Mouse (Mus musculus): Measurements from ENCODE around the gene Ddi2. TPM values are rescaled to one million over a fixed set of nuclear protein-coding genes. Genes with fewer than 3 reads are reported as not detected.

The Ddi2 gene
- polyA plus RNA-seq, 1 experiment from 2014 or later = 21.5 TPM

GRCm38 (mm10) chr4:141713598-141714142 lies 9.5 kb downstream of the Ddi2 start:
- Histone ChIP-seq H3K4me1 (peaks cover 20% of the 10 kb centered on the region), H3K4me3 (no peak overlapping the region), H3K27me3 (ENCODE audit: insufficient read depth, poor library complexity, severe bottlenecking) (no peaks in the 10 kb centered on the region), H3K9me3 (no peaks in the 10 kb centered on the region), H3K36me3 (peaks cover 62% of the 10 kb centered on the region), H3K27ac (no peak overlapping the region)
- DNase-seq (ENCODE audit: low spot score) = no peak
- 82% methylated on average over 5 of the region's 5 CpGs for WGBS

DNA sequence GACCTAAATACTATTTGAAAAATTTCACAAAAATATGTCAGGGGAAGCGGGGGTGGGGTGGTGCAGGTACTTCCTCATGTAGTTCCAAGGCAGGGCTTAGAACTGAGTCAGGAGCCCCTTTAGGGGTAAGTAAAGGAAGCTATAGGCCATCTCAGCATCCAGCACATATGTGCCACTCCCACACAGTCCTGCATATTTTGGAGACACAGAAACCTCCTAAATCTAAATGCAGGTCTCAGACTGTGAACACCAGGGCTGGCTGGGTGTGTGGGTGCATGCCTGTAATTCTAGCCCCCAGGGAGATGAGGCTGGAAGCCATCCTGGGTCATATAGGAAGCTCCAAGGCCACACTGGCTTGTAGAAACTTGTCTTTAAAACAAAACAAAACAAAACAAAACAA lies 12.0 kb downstream of the Ddi2 start:
- DNase-seq (ENCODE audit: low spot score) = no peak
- Histone ChIP-seq H3K27ac (no peak overlapping the region), H3K36me3 (peaks cover 80% of the 10 kb centered on the region), H3K4me3 (no peak overlapping the region), H3K4me1 (peaks cover 17% of the 10 kb centered on the region), H3K27me3 (ENCODE audit: insufficient read depth, poor library complexity, severe bottlenecking) (no peaks in the 10 kb centered on the region), H3K9me3 (no peaks in the 10 kb centered on the region)
- 87% methylated on average over 1 of the region's 1 CpGs for WGBS

GRCm38 (mm10) chr4:141708971-141709370 lies 14.2 kb downstream of the Ddi2 start:
- no peak for DNase-seq (ENCODE audit: low spot score)
- H3K4me3 ChIP-seq = no peak overlapping the region
- H3K27ac ChIP-seq = no peak overlapping the region
- H3K36me3 ChIP-seq = peaks cover 99% of the 10 kb centered on the region
- no peaks in the 10 kb centered on the region for H3K4me1 ChIP-seq
- no peaks in the 10 kb centered on the region for H3K27me3 ChIP-seq (ENCODE audit: insufficient read depth, poor library complexity, severe bottlenecking)
- H3K9me3 ChIP-seq = no peaks in the 10 kb centered on the region
- 97% methylated on average over 2 of the region's 2 CpGs for WGBS

DNA sequence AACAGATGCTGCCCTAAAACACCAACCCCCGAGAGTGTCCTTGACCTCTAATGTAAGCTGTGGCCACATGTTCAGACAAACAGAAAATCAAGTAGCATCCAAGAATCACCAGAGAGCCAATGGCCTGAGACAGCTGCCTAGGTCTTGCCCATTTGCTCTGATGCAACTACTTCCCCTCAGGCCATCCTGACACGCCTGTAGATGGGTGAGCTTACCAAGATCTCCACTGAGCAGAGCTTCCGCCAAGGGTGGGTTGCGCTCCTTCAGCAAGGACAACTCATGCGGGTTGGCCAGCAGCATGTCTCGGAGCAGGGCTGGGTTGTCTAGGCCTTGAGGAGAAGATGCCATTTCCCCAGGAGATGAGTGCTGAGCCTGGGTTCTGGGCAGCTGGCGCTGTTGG lies 15.2 kb downstream of the Ddi2 start:
- H3K36me3 ChIP-seq = peaks cover 99% of the 10 kb centered on the region

GRCm38 (mm10) chr4:141705331-141705730 lies 17.9 kb downstream of the Ddi2 start:
- no peaks in the 10 kb centered on the region for H3K4me1 ChIP-seq
- peaks cover 99% of the 10 kb centered on the region for H3K36me3 ChIP-seq
- H3K9me3 ChIP-seq = no peaks in the 10 kb centered on the region
- 87% methylated on average over 4 of the region's 4 CpGs for WGBS
- no peak overlapping the region for H3K27ac ChIP-seq
- no peaks in the 10 kb centered on the region for H3K27me3 ChIP-seq (ENCODE audit: insufficient read depth, poor library complexity, severe bottlenecking)
- no peak for DNase-seq (ENCODE audit: low spot score)
- no peak overlapping the region for H3K4me3 ChIP-seq

More for the DNA sequence above, 15.2 kb downstream of the Ddi2 start:
- no peaks in the 10 kb centered on the region for H3K27me3 ChIP-seq (ENCODE audit: insufficient read depth, poor library complexity, severe bottlenecking)
- 89% methylated on average over 7 of the region's 7 CpGs for WGBS
- no peak for DNase-seq (ENCODE audit: low spot score)
- no peaks in the 10 kb centered on the region for H3K4me1 ChIP-seq
- H3K27ac ChIP-seq = no peak overlapping the region
- no peaks in the 10 kb centered on the region for H3K9me3 ChIP-seq
- no peak overlapping the region for H3K4me3 ChIP-seq

DNA sequence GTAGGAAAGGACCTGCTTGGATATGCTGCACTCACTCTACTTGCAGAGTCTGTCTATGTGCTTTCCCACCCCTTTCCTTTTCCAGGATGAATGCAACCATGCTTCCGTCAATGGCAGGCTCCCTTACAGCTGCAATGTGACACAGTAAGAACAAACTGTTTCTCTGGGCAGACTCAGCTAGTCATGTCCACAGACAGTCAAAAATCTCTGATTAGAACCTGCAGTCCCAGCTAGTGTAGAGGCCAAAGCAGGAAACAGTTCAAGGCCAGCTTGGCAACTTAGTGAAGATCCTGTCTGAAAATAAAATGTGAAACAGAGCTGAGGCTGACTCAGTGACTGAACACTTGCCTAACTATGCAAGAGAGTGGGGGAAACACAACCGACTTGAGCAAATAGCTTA lies 18.6 kb downstream of the Ddi2 start:
- WGBS = 94% methylated on average over 2 of the region's 2 CpGs
- DNase-seq (ENCODE audit: low spot score) = no peak
- H3K27me3 ChIP-seq (ENCODE audit: insufficient read depth, poor library complexity, severe bottlenecking) = no peaks in the 10 kb centered on the region
- no peaks in the 10 kb centered on the region for H3K9me3 ChIP-seq
- H3K4me1 ChIP-seq = no peaks in the 10 kb centered on the region
- peaks cover 100% of the 10 kb centered on the region for H3K36me3 ChIP-seq
- H3K4me3 ChIP-seq = no peak overlapping the region
- H3K27ac ChIP-seq = no peak overlapping the region

DNA sequence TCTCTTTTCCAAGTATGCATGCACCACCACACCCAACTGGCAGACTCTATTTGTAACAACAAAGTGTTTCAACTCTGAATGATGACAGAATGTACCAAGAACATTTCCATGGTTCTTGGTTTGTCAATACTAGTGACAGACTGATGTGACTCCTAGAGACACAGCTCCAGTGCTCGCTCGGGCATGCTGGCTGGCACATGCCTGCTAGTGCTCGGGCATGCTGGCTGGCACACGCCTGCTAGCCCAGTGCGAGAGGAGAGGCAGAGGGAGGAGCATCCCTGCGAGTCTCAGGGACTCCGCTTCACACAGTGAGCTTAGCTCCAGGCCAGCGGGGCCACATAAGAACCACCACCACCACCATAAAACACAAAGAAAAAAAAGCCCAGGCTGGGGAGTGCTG lies 28.5 kb downstream of the Ddi2 start:
- Histone ChIP-seq H3K27ac (no peak overlapping the region), H3K4me3 (no peak overlapping the region), H3K4me1 (0 out of 2 replicates have a peak, but pooled peaks cover 4% of the 10 kb centered on the region), H3K27me3 (ENCODE audit: insufficient read depth, poor library complexity, severe bottlenecking) (no peaks in the 10 kb centered on the region), H3K36me3 (peaks cover 93% of the 10 kb centered on the region), H3K9me3 (no peaks in the 10 kb centered on the region)
- 88% methylated on average over 8 of the region's 8 CpGs for WGBS
- DNase-seq (ENCODE audit: low spot score) = no peak

- no peaks in the 10 kb centered on the region for H3K27me3 ChIP-seq (ENCODE audit: insufficient read depth, poor library complexity, severe bottlenecking)
- H3K4me3 ChIP-seq = no peak overlapping the region
- no peak for DNase-seq (ENCODE audit: low spot score)
- H3K4me1 ChIP-seq = peaks cover 19% of the 10 kb centered on the region
- no peaks in the 10 kb centered on the region for H3K9me3 ChIP-seq
- peaks cover 86% of the 10 kb centered on the region for H3K36me3 ChIP-seq
- no peak overlapping the region for H3K27ac ChIP-seq
- WGBS = 90% methylated on average over 8 of the region's 8 CpGs
Measured at GRCm38 (mm10) chr4:141688505-141688904, 34.7 kb downstream of the Ddi2 start.

GRCm38 (mm10) chr4:141686525-141686924 lies 36.7 kb downstream of the Ddi2 start:
- 84% methylated on average over 8 of the region's 8 CpGs for WGBS
- Histone ChIP-seq H3K27ac (no peak overlapping the region), H3K36me3 (peaks cover 80% of the 10 kb centered on the region), H3K4me3 (no peak overlapping the region), H3K27me3 (ENCODE audit: insufficient read depth, poor library complexity, severe bottlenecking) (no peaks in the 10 kb centered on the region), H3K9me3 (no peaks in the 10 kb centered on the region), H3K4me1 (peaks cover 31% of the 10 kb centered on the region)
- DNase-seq (ENCODE audit: low spot score) = no peak

GRCm38 (mm10) chr4:141686093-141686492 lies 37.1 kb downstream of the Ddi2 start:
- Histone ChIP-seq H3K27ac (no peak overlapping the region), H3K36me3 (peaks cover 76% of the 10 kb centered on the region), H3K27me3 (ENCODE audit: insufficient read depth, poor library complexity, severe bottlenecking) (no peaks in the 10 kb centered on the region), H3K4me3 (no peak overlapping the region), H3K9me3 (no peaks in the 10 kb centered on the region), H3K4me1 (peaks cover 35% of the 10 kb centered on the region)
- DNase-seq (ENCODE audit: low spot score) = no peak
- WGBS = 81% methylated on average over 3 of the region's 3 CpGs

GRCm38 (mm10) chr4:141685499-141685898 lies 37.7 kb downstream of the Ddi2 start, which contains the start of gene Rsc1a1:
Rsc1a1 (minus strand) TSS chr4:141685599.
- Histone ChIP-seq H3K4me3 (no peak within 1 kb of the TSS), H3K27me3 (ENCODE audit: insufficient read depth, poor library complexity, severe bottlenecking) (no peaks in the 10 kb centered on the region), H3K36me3 (peaks cover 70% of the 10 kb centered on the region), H3K9me3 (no peaks in the 10 kb centered on the region), H3K27ac (no peak within 1 kb of the TSS), H3K4me1 (peaks cover 40% of the 10 kb centered on the region)
- DNase-seq (ENCODE audit: low spot score) = no peak
- WGBS = 94% methylated on average over 6 of the region's 6 CpGs

GRCm38 (mm10) chr4:141682706-141683230 lies 40.5 kb downstream of the Ddi2 start:
- 71% methylated on average over 12 of the region's 12 CpGs for WGBS
- Histone ChIP-seq H3K36me3 (peaks cover 50% of the 10 kb centered on the region), H3K27ac (no peak overlapping the region), H3K4me3 (no peak overlapping the region), H3K27me3 (ENCODE audit: insufficient read depth, poor library complexity, severe bottlenecking) (no peaks in the 10 kb centered on the region), H3K4me1 (peaks cover 53% of the 10 kb centered on the region), H3K9me3 (no peaks in the 10 kb centered on the region)
- DNase-seq (ENCODE audit: low spot score) = no peak

DNA sequence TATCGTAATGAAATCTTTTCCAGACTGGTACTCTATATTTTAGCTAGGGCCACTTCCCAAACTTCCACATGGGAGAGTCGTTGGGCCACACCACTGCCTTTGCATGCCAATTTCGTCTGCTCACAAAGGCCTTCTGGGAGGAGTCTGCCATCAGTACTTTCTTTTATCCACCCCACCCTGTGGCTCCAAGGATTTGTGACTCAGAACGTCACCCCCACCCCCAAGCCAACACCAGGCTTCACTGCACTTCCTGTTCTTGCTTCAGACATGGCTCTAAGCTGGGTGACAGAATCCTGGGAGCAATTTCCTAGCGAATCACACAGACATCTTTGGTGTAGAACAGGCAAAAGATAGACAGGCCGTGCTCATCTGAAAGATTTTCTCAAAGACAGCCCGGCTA lies 41.5 kb downstream of the Ddi2 start:
- peaks cover 44% of the 10 kb centered on the region for H3K36me3 ChIP-seq
- DNase-seq (ENCODE audit: low spot score) = no peak
- WGBS = 57% methylated on average over 7 of the region's 7 CpGs
- H3K4me3 ChIP-seq = no peak overlapping the region
- no peaks in the 10 kb centered on the region for H3K27me3 ChIP-seq (ENCODE audit: insufficient read depth, poor library complexity, severe bottlenecking)
- H3K4me1 ChIP-seq = peaks cover 53% of the 10 kb centered on the region
- H3K27ac ChIP-seq = 0 out of 2 replicates have a peak overlapping the region, but pooled peaks have one; percentile 32
- H3K9me3 ChIP-seq = no peaks in the 10 kb centered on the region

DNA sequence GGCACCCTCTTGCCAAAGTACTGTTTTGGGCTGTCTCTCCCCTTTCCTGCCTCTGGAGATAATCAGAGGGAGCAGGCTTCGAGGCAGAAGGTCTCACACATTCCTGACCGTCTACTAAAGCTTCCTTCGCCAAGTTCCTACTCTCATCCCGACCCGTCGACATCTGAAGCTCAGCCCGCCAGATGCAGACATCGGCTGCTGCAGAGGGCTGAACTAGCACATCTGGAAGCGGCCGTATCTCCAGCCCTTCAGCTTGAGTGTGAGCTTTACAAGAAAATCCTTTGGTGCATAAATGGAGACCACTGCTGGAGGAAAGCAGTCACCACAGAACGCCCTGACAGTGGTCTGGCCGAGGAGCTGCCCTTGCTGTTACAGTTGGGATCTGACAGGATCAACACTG lies 42.3 kb downstream of the Ddi2 start:
- Histone ChIP-seq H3K27ac (no peak overlapping the region), H3K4me1 (peaks cover 55% of the 10 kb centered on the region), H3K27me3 (ENCODE audit: insufficient read depth, poor library complexity, severe bottlenecking) (no peaks in the 10 kb centered on the region), H3K4me3 (no peak overlapping the region), H3K9me3 (no peaks in the 10 kb centered on the region), H3K36me3 (peaks cover 35% of the 10 kb centered on the region)
- DNase-seq (ENCODE audit: low spot score) = no peak
- 33% methylated on average over 12 of the region's 12 CpGs for WGBS
